Mouse (Mus musculus) cerebellum, adult 2 months (tissue): ENCODE data around the gene Apob. TPM values are rescaled to one million over a fixed set of nuclear protein-coding genes. Genes with fewer than 3 reads are reported as not detected.

Experiments used
- DNase-seq, 2 experiments: peaks; one replicate each; pipeline ENCODE4 v3.0.0; 2021
- H3K27ac ChIP-seq: fragments of 200-500 bp; 2 replicates; pipeline ENCODE4 v1.5.1; 2012; ENCODE audit warnings: low read length, control low read depth, inconsistent platforms; ENCODE audit not compliant: insufficient read depth
- H3K27me3 ChIP-seq: fragments of 200-500 bp; 2 replicates; pipeline ENCODE4 v1.6.1; 2012; ENCODE audit warnings: inconsistent platforms, mild to moderate bottlenecking, low read length, moderate library complexity; ENCODE audit not compliant: control insufficient read depth, insufficient read depth
- H3K4me1 ChIP-seq: fragments of 200-500 bp; 2 replicates; pipeline ENCODE4 v1.6.1; 2011; ENCODE audit warnings: low read length; ENCODE audit not compliant: control insufficient read depth, insufficient read depth
- H3K4me3 ChIP-seq: fragments of 200-500 bp; replicated peaks from 2 replicates; pipeline ENCODE3; 2011; ENCODE audit warnings: mild to moderate bottlenecking, low read depth, low read length, control low read depth; ENCODE audit not compliant: insufficient read depth
- CTCF ChIP-seq: fragments of 200-500 bp; IDR thresholded peaks from 2 replicates; pipeline ENCODE4 v1.5.1; 2011; ENCODE audit warnings: low read depth, mild to moderate bottlenecking, control low read depth, low read length, moderate library complexity, borderline replicate concordance; ENCODE audit not compliant: insufficient read depth
- POLR2A ChIP-seq: fragments of 200-500 bp; IDR thresholded peaks from 2 replicates; pipeline ENCODE4 v1.6.1; 2011; ENCODE audit warnings: low read length, control low read depth, borderline replicate concordance; ENCODE audit not compliant: insufficient read depth
- WGBS: fragments of 180-500 bp; shearing (Covaris S2); methylation state at CpG from one replicate; pipeline ENCODE4 v1.1.7; 2018; 5-methylcytosine and 5-hydroxymethylcytosine counted together
- polyA plus RNA-seq: library from polyadenylated mRNA; depleted of rRNA; stranded (reverse); fragments of >200 nt; gene quantifications from 2 replicates; pipeline ENCODE4 v1.2.3, GENCODE M21; 2012; rRNA removed

The Apob gene
- polyA plus RNA-seq, 1 experiment, result 0.08 TPM

- no peaks in the 10 kb centered on the region for H3K27me3 ChIP-seq
- 99% methylated on average over 2 of the region's 2 CpGs for WGBS
Measured at GRCm38 (mm10) chr12:8047046-8047445, 69.6 kb downstream of the Apob start.

GRCm38 (mm10) chr12:8047789-8048309, 70.4 kb downstream of the Apob start:
- DNase-seq, result no peak
- TF ChIP-seq CTCF (no peak), POLR2A (no peak)
- no peak overlapping the region for H3K4me3 ChIP-seq
- 62% methylated on average over 1 of the region's 1 CpGs for WGBS
- H3K27ac ChIP-seq, result no peak overlapping the region
- H3K27me3 ChIP-seq, result no peaks in the 10 kb centered on the region; the same call in 1 of the 2 replicates
- H3K4me1 ChIP-seq, result no peaks in the 10 kb centered on the region

More at GRCm38 (mm10) chr12:8047046-8047445, 69.6 kb downstream of the Apob start:
- Histone ChIP-seq H3K27ac (no peak overlapping the region), H3K4me1 (no peaks in the 10 kb centered on the region), H3K4me3 (no peak overlapping the region)
- DNase-seq, result no peak
- TF ChIP-seq POLR2A, result no peak
- TF ChIP-seq CTCF, result no peak

- TF ChIP-seq POLR2A, result no peak
- no peak for TF ChIP-seq CTCF
- H3K4me1 ChIP-seq, result no peaks in the 10 kb centered on the region
- no peaks in the 10 kb centered on the region; the same call in 1 of the 2 replicates for H3K27me3 ChIP-seq
- no peak for DNase-seq
- H3K4me3 ChIP-seq, result no peak overlapping the region
- H3K27ac ChIP-seq, result no peak overlapping the region
- 69% methylated on average over 8 of the region's 8 CpGs for WGBS
Measured at GRCm38 (mm10) chr12:8056001-8056640, 78.7 kb downstream of the Apob start.

GRCm38 (mm10) chr12:8059576-8059975, 82.1 kb downstream of the Apob start:
- DNase-seq, result peak; percentile 31 to 71
- Histone ChIP-seq H3K4me1 (no peaks in the 10 kb centered on the region), H3K27me3 (no peaks in the 10 kb centered on the region), H3K4me3 (no peak overlapping the region), H3K27ac (no peak overlapping the region)
- 8% methylated on average over 3 of the region's 3 CpGs for WGBS
- no peak for TF ChIP-seq POLR2A
- TF ChIP-seq CTCF, result peak; percentile 89

- 51% methylated on average over 11 of the region's 11 CpGs for WGBS
- no peak overlapping the region for H3K27ac ChIP-seq
- no peaks in the 10 kb centered on the region for H3K27me3 ChIP-seq
- H3K4me1 ChIP-seq, result no peaks in the 10 kb centered on the region
- no peak overlapping the region for H3K4me3 ChIP-seq
- peak in 1 of 2 experiments; percentile 1 for DNase-seq
- TF ChIP-seq CTCF, result no peak
- TF ChIP-seq POLR2A, result no peak
Measured at GRCm38 (mm10) chr12:8063363-8064065, 86.1 kb downstream of the Apob start.

Other genes starting within 250 kb of the Apob start
- 50.6 and 53.9 TPM in 2 replicates for gene Ldah, start 230.5 kb downstream of the Apob start, polyA plus RNA-seq